Mouse (Mus musculus): ENCODE measurements at regions not wholly inside any gene's neighbourhood (a gene's known extent, or its start where the extent isn't known, plus 50 kb on each side); places are given as distances from the start of the nearest gene placed in this dataset.
"Not testable (repeated sequence)": the region's sequence is repeated elsewhere in the genome, so short reads cannot be mapped to it uniquely, and the experiment has no call there.

GRCm38 (mm10) chr7:122820587-122821535, 144.6 kb upstream of the Rbbp6 start:
- DNase-seq (ENCODE audit: low read depth): no peak

GRCm38 (mm10) chr7:122823429-122823828, 142.1 kb upstream of the Rbbp6 start:
- no peak for DNase-seq (ENCODE audit: low read depth)

- DNase-seq (ENCODE audit: low read depth): no peak
These were observed 126.4 kb upstream of the Rbbp6 start for GRCm38 (mm10) chr7:122839091-122839490.

- no peak for DNase-seq (ENCODE audit: low read depth)
These were observed 120.7 kb upstream of the Rbbp6 start for GRCm38 (mm10) chr7:122844831-122845230.

- no peak for DNase-seq (ENCODE audit: low read depth)
These were observed 118.1 kb upstream of the Rbbp6 start for GRCm38 (mm10) chr7:122847376-122847775.

GRCm38 (mm10) chr7:122873386-122873785, 92.1 kb upstream of the Rbbp6 start:
- DNase-seq (ENCODE audit: low read depth): no peak

GRCm38 (mm10) chr7:122876286-122876685, 89.2 kb upstream of the Rbbp6 start:
- no peak for DNase-seq (ENCODE audit: low read depth)

GRCm38 (mm10) chr7:122881890-122882500, 83.5 kb upstream of the Rbbp6 start:
- DNase-seq (ENCODE audit: low read depth): not testable (repeated sequence)

- peak; percentile 16 for DNase-seq (ENCODE audit: low read depth)
These were observed 78.7 kb upstream of the Rbbp6 start for GRCm38 (mm10) chr7:122886737-122887136.

GRCm38 (mm10) chr7:122897148-122897547, 68.3 kb upstream of the Rbbp6 start:
- DNase-seq (ENCODE audit: low read depth): no peak

- no peak for DNase-seq (ENCODE audit: low read depth)
These were observed 59.4 kb upstream of the Rbbp6 start for GRCm38 (mm10) chr7:122906056-122906455.

- no peak for DNase-seq (ENCODE audit: low read depth)
These were observed 56.2 kb upstream of the Rbbp6 start for GRCm38 (mm10) chr7:122909296-122909695.

Measured in naive thymus-derived CD4-positive, alpha-beta T cell, adult 2 months (primary cell).